Mouse (Mus musculus): Measurements from ENCODE around the gene Rims1. TPM values are rescaled to one million over a fixed set of nuclear protein-coding genes. Genes with fewer than 3 reads are reported as not detected.
A peak's percentile ranks its signal among the peaks of the same experiment; 100 is the strongest.

The Rims1 gene
- polyA plus RNA-seq, 1 experiment from 2014 or later = 10.3 TPM

DNA sequence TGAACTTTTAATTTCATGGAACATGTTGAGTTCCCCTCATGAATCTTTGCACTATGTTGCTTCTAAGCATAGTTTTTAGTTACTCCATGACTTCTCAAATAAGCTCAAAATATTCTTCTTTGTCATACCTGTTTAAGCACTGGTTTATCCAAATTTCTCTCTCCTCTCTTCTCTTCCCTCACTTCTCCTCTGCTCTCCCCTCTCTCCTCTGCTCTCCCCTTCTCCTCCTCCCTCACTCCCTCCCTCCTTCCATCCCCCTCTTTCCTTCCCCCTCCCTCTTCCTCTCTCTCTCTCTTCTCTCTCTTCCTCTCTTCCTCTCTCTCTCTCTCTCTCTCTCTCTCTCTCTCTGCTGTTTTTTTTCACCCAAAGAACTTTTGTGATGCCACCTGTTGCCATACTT is 84.1 kb downstream of the Rims1 start:
- Histone ChIP-seq H3K27ac (ENCODE audit: low read length) (no peak overlapping the region), H3K27me3 (replicated peaks; ENCODE audit: control insufficient read depth, insufficient read depth, low read length) (no peaks in the 10 kb centered on the region), H3K36me3 (ENCODE audit: control insufficient read depth, insufficient read depth) (no peaks in the 10 kb centered on the region), H3K4me1 (replicated peaks; ENCODE audit: control insufficient read depth, insufficient read depth, low read length) (no peaks in the 10 kb centered on the region), H3K4me2 (ENCODE audit: low read length) (no peak overlapping the region), H3K9me3 (ENCODE audit: control insufficient read depth, low read length) (no peaks in the 10 kb centered on the region), H3K4me3 (replicated peaks; ENCODE audit: low read length) (no peak overlapping the region), H3K9ac (replicated peaks; ENCODE audit: low read depth, low read length) (no peak overlapping the region)
- no peak for ATAC-seq

DNA sequence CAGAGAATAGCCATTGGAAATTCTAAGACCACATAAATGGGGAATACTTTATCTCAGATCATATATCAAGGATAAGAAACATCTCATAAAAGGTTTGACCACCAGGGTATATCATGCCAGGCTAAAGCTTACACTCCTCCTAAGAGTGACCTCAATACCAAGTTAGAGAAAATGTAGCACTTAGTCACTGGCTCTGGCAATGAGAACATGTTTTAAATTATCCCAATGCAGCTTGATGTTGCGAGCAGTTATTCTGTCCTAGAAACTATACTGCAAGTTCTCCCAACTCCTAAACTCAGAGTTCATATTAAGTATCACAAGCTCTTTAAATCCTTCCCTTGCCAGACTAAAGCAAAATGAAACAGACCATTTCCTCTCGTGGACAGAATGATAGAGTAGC is 85.1 kb downstream of the Rims1 start:
- 82% methylated on average over 2 of the region's 2 CpGs for WGBS
- no peak for ATAC-seq
- H3K4me2 ChIP-seq (ENCODE audit: low read length) = no peak overlapping the region

DNA sequence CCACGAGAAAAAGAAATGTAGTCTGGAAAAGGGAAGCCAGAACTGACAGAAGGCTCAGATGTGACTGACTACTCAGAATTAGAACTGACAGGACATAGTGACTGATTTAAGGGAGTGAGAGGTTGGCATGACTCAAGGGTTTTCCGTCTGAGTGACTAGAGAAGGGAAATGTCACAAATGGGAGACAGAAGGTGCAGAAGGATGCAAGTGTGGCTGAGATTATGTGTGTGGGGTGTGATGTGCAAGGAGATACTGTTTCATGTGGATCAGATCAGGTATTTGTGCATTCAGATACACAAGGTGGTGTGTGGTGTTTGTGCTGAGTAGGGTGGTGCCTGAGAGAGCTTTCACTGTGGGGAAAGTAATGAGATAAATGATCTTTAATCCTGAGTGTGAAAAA is 96.3 kb downstream of the Rims1 start:
- no peaks in the 10 kb centered on the region for H3K9me3 ChIP-seq (ENCODE audit: control insufficient read depth, low read length)
- peak; percentile 40; the same call in 1 of the 2 replicates for ATAC-seq
- WGBS = 48% methylated on average over 2 of the region's 2 CpGs
- no peaks in the 10 kb centered on the region for H3K27me3 ChIP-seq (replicated peaks; ENCODE audit: control insufficient read depth, insufficient read depth, low read length)
- H3K4me3 ChIP-seq (replicated peaks; ENCODE audit: low read length) = no peak overlapping the region
- no peaks in the 10 kb centered on the region for H3K4me1 ChIP-seq (replicated peaks; ENCODE audit: control insufficient read depth, insufficient read depth, low read length)
- no peak overlapping the region for H3K9ac ChIP-seq (replicated peaks; ENCODE audit: low read depth, low read length)
- no peak overlapping the region for H3K4me2 ChIP-seq (ENCODE audit: low read length)
- H3K27ac ChIP-seq (ENCODE audit: low read length) = no peak overlapping the region
- H3K36me3 ChIP-seq (ENCODE audit: control insufficient read depth, insufficient read depth) = no peaks in the 10 kb centered on the region

More for the DNA sequence above, 85.1 kb downstream of the Rims1 start:
- H3K36me3 ChIP-seq (ENCODE audit: control insufficient read depth, insufficient read depth) = no peaks in the 10 kb centered on the region
- no peak overlapping the region for H3K4me3 ChIP-seq (replicated peaks; ENCODE audit: low read length)
- no peak overlapping the region for H3K9ac ChIP-seq (replicated peaks; ENCODE audit: low read depth, low read length)
- no peaks in the 10 kb centered on the region for H3K4me1 ChIP-seq (replicated peaks; ENCODE audit: control insufficient read depth, insufficient read depth, low read length)
- H3K27ac ChIP-seq (ENCODE audit: low read length) = no peak overlapping the region
- no peaks in the 10 kb centered on the region for H3K27me3 ChIP-seq (replicated peaks; ENCODE audit: control insufficient read depth, insufficient read depth, low read length)
- no peaks in the 10 kb centered on the region for H3K9me3 ChIP-seq (ENCODE audit: control insufficient read depth, low read length)

DNA sequence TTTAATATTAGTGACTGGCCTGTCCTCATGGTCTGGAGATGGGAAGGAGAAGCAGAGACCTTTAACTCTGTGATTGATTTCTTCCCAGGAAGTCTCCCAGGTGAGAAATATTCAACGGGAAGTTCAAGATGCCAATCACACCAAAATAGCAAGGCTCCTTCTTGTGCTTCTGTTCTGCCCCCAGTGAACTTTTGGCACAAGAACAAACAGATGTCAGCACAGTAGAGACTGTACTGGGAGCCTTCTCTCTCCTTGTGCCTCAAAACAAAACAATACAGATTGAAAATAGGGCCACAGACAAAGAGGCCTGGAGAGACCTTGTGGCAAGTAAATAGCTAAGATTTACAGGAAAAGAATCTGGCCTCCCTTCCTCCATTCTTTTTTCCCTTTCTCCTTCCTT is 110.7 kb downstream of the Rims1 start:
- WGBS = 34% methylated on average over 1 of the region's 1 CpGs
- H3K4me3 ChIP-seq (replicated peaks; ENCODE audit: low read length) = no peak overlapping the region
- H3K27ac ChIP-seq (ENCODE audit: low read length) = no peak overlapping the region

DNA sequence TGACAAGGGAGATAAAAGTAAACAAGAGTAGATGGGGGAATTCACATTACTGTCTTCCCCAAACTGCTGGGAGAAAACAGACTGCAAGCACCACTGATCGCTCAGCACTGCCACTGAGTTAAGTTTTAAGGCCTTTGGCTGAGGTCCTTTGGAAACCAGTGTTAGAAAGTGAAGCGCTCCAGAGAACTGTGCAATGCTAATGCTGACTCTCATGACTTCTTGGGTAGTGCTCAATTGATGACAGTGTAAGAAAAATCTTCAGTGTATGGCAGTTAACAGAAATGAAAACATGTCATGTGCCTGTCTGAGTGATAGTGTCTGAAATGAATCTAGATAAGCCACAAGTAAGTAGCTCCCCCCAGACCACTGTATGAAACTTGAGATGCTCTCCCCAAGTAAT is 111.3 kb downstream of the Rims1 start:
- ATAC-seq = no peak
- Histone ChIP-seq H3K9me3 (ENCODE audit: control insufficient read depth, low read length) (no peaks in the 10 kb centered on the region), H3K27ac (ENCODE audit: low read length) (no peak overlapping the region), H3K4me1 (replicated peaks; ENCODE audit: control insufficient read depth, insufficient read depth, low read length) (no peaks in the 10 kb centered on the region), H3K9ac (replicated peaks; ENCODE audit: low read depth, low read length) (no peak overlapping the region), H3K27me3 (replicated peaks; ENCODE audit: control insufficient read depth, insufficient read depth, low read length) (no peaks in the 10 kb centered on the region), H3K4me2 (ENCODE audit: low read length) (no peak overlapping the region), H3K36me3 (ENCODE audit: control insufficient read depth, insufficient read depth) (no peaks in the 10 kb centered on the region), H3K4me3 (replicated peaks; ENCODE audit: low read length) (no peak overlapping the region)
- WGBS = 89% methylated on average over 2 of the region's 2 CpGs

More for the DNA sequence above, 110.7 kb downstream of the Rims1 start:
- H3K4me1 ChIP-seq (replicated peaks; ENCODE audit: control insufficient read depth, insufficient read depth, low read length) = no peaks in the 10 kb centered on the region
- H3K9me3 ChIP-seq (ENCODE audit: control insufficient read depth, low read length) = no peaks in the 10 kb centered on the region
- H3K9ac ChIP-seq (replicated peaks; ENCODE audit: low read depth, low read length) = no peak overlapping the region
- H3K36me3 ChIP-seq (ENCODE audit: control insufficient read depth, insufficient read depth) = no peaks in the 10 kb centered on the region
- no peak overlapping the region for H3K4me2 ChIP-seq (ENCODE audit: low read length)
- ATAC-seq = no peak
- H3K27me3 ChIP-seq (replicated peaks; ENCODE audit: control insufficient read depth, insufficient read depth, low read length) = no peaks in the 10 kb centered on the region

DNA sequence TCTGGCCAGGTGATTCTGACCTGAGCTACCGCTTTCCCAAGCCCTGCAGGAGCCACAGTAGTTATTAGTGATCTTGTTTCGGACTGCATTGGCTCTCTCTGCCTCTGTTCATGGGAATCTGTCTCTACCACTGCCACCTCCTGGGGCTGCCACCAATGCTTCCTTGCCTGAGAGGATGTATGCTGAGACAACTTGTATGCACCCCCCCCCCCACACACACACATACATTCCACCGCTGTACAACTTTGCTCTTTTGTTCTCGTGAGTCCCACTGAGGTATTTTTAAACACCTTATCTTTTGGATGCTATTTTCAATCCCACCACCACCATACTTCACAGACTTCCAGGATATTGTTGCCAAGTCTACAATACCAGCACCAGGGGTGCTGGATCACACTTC is 122.3 kb downstream of the Rims1 start:
- no peaks in the 10 kb centered on the region for H3K27me3 ChIP-seq (replicated peaks; ENCODE audit: control insufficient read depth, insufficient read depth, low read length)
- no peak overlapping the region for H3K4me2 ChIP-seq (ENCODE audit: low read length)
- no peaks in the 10 kb centered on the region for H3K9me3 ChIP-seq (ENCODE audit: control insufficient read depth, low read length)
- no peak overlapping the region for H3K4me3 ChIP-seq (replicated peaks; ENCODE audit: low read length)
- ATAC-seq = no peak
- H3K4me1 ChIP-seq (replicated peaks; ENCODE audit: control insufficient read depth, insufficient read depth, low read length) = no peaks in the 10 kb centered on the region
- H3K9ac ChIP-seq (replicated peaks; ENCODE audit: low read depth, low read length) = no peak overlapping the region
- 77% methylated on average over 4 of the region's 4 CpGs for WGBS
- no peak overlapping the region for H3K27ac ChIP-seq (ENCODE audit: low read length)
- no peaks in the 10 kb centered on the region for H3K36me3 ChIP-seq (ENCODE audit: control insufficient read depth, insufficient read depth)

DNA sequence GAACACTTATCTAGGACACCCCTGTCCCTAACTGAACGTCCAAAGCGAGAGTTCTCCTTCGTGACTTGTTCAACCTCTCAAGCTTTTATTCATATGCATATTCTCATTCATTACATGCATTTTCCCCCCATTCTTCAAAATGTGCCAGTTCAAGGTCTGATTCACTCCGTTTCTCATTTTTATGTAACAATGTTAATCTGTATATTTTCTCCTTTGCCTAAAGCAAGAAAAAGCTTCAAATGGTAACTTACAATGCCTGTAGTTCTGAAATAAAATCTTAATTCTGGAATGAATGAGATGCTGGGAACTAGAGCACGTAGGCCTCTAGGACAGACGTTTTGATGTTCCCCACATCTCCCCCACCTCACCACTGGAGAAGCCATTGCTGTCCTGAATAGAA is 141.6 kb downstream of the Rims1 start:
- 73% methylated on average over 6 of the region's 6 CpGs for WGBS
- Histone ChIP-seq H3K4me3 (replicated peaks; ENCODE audit: low read length) (no peak overlapping the region), H3K36me3 (ENCODE audit: control insufficient read depth, insufficient read depth) (no peaks in the 10 kb centered on the region), H3K4me2 (ENCODE audit: low read length) (no peak overlapping the region), H3K4me1 (replicated peaks; ENCODE audit: control insufficient read depth, insufficient read depth, low read length) (no peaks in the 10 kb centered on the region), H3K27ac (ENCODE audit: low read length) (no peak overlapping the region), H3K27me3 (replicated peaks; ENCODE audit: control insufficient read depth, insufficient read depth, low read length) (no peaks in the 10 kb centered on the region), H3K9ac (replicated peaks; ENCODE audit: low read depth, low read length) (no peak overlapping the region), H3K9me3 (ENCODE audit: control insufficient read depth, low read length) (no peaks in the 10 kb centered on the region)
- ATAC-seq = no peak

DNA sequence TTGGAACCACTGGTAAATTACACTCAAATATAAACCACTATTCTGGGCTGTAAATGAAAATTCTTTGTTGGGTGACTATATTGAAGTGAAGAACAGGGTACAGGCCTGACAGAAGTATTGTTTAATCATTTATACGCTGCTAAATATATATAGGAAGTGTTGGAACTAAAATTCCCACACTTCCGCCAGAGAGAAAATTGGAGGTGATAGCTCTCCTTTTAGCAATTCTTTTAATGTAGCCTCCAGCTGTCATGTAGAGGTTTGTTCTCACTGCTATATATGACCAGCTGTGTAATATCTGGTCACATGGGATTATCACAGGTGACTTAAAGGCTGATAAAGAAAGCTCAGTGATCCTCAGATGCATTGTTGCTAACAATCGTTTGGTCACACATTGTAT is 144.0 kb downstream of the Rims1 start:
- no peak overlapping the region for H3K4me2 ChIP-seq (ENCODE audit: low read length)
- no peak for ATAC-seq
- WGBS = 82% methylated on average over 3 of the region's 3 CpGs
- H3K27me3 ChIP-seq (replicated peaks; ENCODE audit: control insufficient read depth, insufficient read depth, low read length) = no peaks in the 10 kb centered on the region
- H3K36me3 ChIP-seq (ENCODE audit: control insufficient read depth, insufficient read depth) = no peaks in the 10 kb centered on the region
- no peak overlapping the region for H3K4me3 ChIP-seq (replicated peaks; ENCODE audit: low read length)
- no peaks in the 10 kb centered on the region for H3K4me1 ChIP-seq (replicated peaks; ENCODE audit: control insufficient read depth, insufficient read depth, low read length)
- H3K9ac ChIP-seq (replicated peaks; ENCODE audit: low read depth, low read length) = no peak overlapping the region
- no peaks in the 10 kb centered on the region for H3K9me3 ChIP-seq (ENCODE audit: control insufficient read depth, low read length)
- no peak overlapping the region for H3K27ac ChIP-seq (ENCODE audit: low read length)

DNA sequence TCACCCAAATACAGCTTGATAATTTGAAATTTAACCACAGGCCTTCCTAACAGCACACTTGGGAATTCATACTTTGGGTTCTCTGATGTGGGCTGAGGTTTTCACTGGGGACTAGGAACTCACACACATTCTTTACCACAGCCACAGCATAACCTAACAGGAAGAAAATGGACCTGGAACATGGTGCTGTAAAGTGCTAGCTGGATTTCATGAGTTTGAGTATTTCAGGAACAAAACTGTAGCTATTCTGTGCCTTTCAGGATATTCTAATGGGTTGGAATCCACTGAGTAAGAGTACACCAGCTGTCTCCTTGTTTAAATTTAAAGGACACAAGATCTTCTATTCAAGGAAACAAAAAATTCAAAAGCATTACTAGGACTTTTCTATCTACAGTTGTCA is 149.8 kb downstream of the Rims1 start:
- Histone ChIP-seq H3K9ac (replicated peaks; ENCODE audit: low read depth, low read length) (no peak overlapping the region), H3K36me3 (ENCODE audit: control insufficient read depth, insufficient read depth) (no peaks in the 10 kb centered on the region), H3K4me2 (ENCODE audit: low read length) (no peak overlapping the region), H3K9me3 (ENCODE audit: control insufficient read depth, low read length) (no peaks in the 10 kb centered on the region), H3K4me3 (replicated peaks; ENCODE audit: low read length) (no peak overlapping the region), H3K4me1 (replicated peaks; ENCODE audit: control insufficient read depth, insufficient read depth, low read length) (no peaks in the 10 kb centered on the region), H3K27ac (ENCODE audit: low read length) (no peak overlapping the region), H3K27me3 (replicated peaks; ENCODE audit: control insufficient read depth, insufficient read depth, low read length) (no peaks in the 10 kb centered on the region)
- no peak for ATAC-seq

DNA sequence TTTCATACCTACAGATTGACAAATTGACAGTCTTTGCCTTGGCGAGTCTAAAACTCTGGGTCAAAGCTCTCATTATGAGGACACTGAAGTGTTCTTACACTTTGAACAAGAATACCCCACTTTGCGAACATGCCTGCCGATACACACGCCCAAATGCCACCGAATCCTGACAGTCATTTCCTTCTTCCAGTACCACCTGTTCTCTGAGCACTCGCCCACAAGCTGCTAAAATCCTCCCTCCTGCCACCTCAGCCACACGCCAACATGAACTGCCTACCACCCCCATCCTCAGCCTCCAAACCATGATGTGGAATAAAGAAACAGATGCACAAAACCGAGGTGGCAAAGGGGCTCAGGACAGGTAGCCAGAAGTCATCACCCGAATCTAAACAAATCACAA is 150.9 kb downstream of the Rims1 start:
- WGBS = 85% methylated on average over 9 of the region's 9 CpGs
- H3K4me1 ChIP-seq (replicated peaks; ENCODE audit: control insufficient read depth, insufficient read depth, low read length) = no peaks in the 10 kb centered on the region
- no peak for ATAC-seq
- H3K27me3 ChIP-seq (replicated peaks; ENCODE audit: control insufficient read depth, insufficient read depth, low read length) = no peaks in the 10 kb centered on the region
- no peak overlapping the region for H3K4me2 ChIP-seq (ENCODE audit: low read length)
- no peaks in the 10 kb centered on the region for H3K36me3 ChIP-seq (ENCODE audit: control insufficient read depth, insufficient read depth)
- no peak overlapping the region for H3K4me3 ChIP-seq (replicated peaks; ENCODE audit: low read length)
- no peaks in the 10 kb centered on the region for H3K9me3 ChIP-seq (ENCODE audit: control insufficient read depth, low read length)
- no peak overlapping the region for H3K27ac ChIP-seq (ENCODE audit: low read length)
- no peak overlapping the region for H3K9ac ChIP-seq (replicated peaks; ENCODE audit: low read depth, low read length)
